Mouse (Mus musculus) stomach, embryonic 15.5 days (tissue): ENCODE measurements around the gene Supv3l1. TPM values are rescaled to one million over a fixed set of nuclear protein-coding genes. Genes with fewer than 3 reads are reported as not detected.
"Not testable (repeated sequence)": the region's sequence is repeated elsewhere in the genome, so short reads cannot be mapped to it uniquely, and the experiment has no call there.

Experiments
- ATAC-seq: fragments of 200-750 bp; cut with Nextera tagmentation; 2 replicates; pipeline ENCODE4 v1.8.0; 2017; ENCODE audit warnings: low read depth, moderate number of reproducible peaks, moderate TSS enrichment; ENCODE audit not compliant: insufficient read depth, low FRiP score
- H3K27ac ChIP-seq: fragments of 300-500 bp; sonication (generic); 2 replicates; pipeline ENCODE4 v1.5.1; 2015; ENCODE audit warnings: mild to moderate bottlenecking, inconsistent platforms
- H3K27me3 ChIP-seq: fragments of 300-500 bp; sonication (generic); replicated peaks from 2 replicates; pipeline ENCODE4 v1.6.1; 2015; ENCODE audit warnings: inconsistent platforms
- H3K36me3 ChIP-seq: fragments of 300-500 bp; sonication (generic); 2 replicates; pipeline ENCODE4 v1.6.1; 2015; ENCODE audit warnings: inconsistent platforms
- H3K4me1 ChIP-seq: fragments of 300-500 bp; sonication (generic); 2 replicates; pipeline ENCODE4 v1.6.1; 2015; ENCODE audit warnings: inconsistent platforms
- H3K4me2 ChIP-seq: fragments of 300-500 bp; sonication (generic); 2 replicates; pipeline ENCODE4 v1.6.1; 2015; ENCODE audit warnings: mild to moderate bottlenecking, inconsistent platforms
- H3K4me3 ChIP-seq: fragments of 300-500 bp; sonication (generic); replicated peaks from 2 replicates; pipeline ENCODE4 v1.5.1; 2015; ENCODE audit warnings: inconsistent platforms
- H3K9ac ChIP-seq: fragments of 300-500 bp; sonication (generic); 2 replicates; pipeline ENCODE4 v1.6.1; 2015; ENCODE audit warnings: inconsistent platforms
- H3K9me3 ChIP-seq: fragments of 300-500 bp; sonication (generic); 2 replicates; pipeline ENCODE4 v1.6.1; 2016; ENCODE audit warnings: inconsistent platforms
- WGBS: fragments of 180-500 bp; shearing (Covaris S2); methylation state at CpG from one replicate; pipeline ENCODE4 v1.1.7; 2015; 5-methylcytosine and 5-hydroxymethylcytosine counted together
- polyA plus RNA-seq: library from polyadenylated mRNA; unstranded; fragments of >200 nt; fragmentation: Nextera tagmentation; extraction: Ambion mirVana; gene quantifications from 2 replicates; pipeline ENCODE4 v1.2.1, GENCODE M21; 2015

Supv3l1 gene
- polyA plus RNA-seq, 1 experiment from 2014 or later = 24.0 TPM

DNA sequence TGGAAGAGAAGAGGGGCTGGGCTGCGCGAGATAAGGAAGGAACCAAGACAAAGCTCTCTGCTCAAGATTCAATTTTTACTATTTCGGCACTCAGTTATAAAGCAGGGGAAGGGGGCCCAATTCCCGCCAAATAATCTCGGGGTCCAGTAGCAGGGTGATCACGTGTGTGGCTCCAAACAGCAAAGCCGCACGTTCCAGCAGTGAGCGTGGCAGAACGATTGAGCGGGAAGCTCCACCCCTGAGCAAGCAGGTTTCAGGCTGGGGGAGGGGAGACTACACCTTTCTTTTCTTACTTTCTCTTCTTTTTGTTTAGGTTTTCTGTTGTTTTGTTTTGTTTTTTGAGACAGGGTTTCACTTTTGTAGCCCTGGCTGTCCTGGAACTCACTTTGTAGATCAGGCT lies 2.5 kb upstream of the Supv3l1 start:
- not testable (repeated sequence) for H3K4me2 ChIP-seq, H3K9ac ChIP-seq, H3K27ac ChIP-seq, ATAC-seq, H3K4me3 ChIP-seq, H3K27me3 ChIP-seq, H3K9me3 ChIP-seq
- Histone ChIP-seq H3K4me1 (peaks cover 15% of the 10 kb centered on the region), H3K36me3 (peaks cover 16% of the 10 kb centered on the region; the same call in 1 of the 2 replicates)
- WGBS = 60% methylated on average over 11 of the region's 11 CpGs

DNA sequence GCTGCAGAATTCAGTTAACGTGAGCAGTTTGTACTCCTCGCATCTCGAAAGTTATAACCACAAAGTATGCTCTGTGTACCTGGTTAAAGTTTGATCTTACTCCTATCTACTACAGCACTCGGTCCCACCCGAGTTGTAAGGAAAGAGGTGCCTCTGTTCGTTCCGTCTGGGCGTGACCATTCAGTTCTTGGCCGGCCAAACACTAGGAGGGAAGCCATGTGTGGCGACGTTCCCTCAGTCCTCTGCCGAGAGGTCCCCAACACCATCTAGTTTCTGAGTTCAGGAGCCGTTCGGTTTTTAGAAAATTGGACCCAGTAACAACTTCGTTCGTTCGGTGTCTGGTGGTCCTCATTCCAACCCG lies 722 bp upstream of the Supv3l1 start:
- 35% methylated on average over 18 of the region's 18 CpGs for WGBS
- no peaks in the 10 kb centered on the region for H3K27me3 ChIP-seq
- H3K36me3 ChIP-seq = peaks cover 19% of the 10 kb centered on the region
- H3K4me3 ChIP-seq = peak overlapping the region; percentile 100
- H3K9ac ChIP-seq = 0 out of 2 replicates have a peak overlapping the region, but pooled peaks have one; percentile 98
- peak overlapping the region; percentile 91 for H3K27ac ChIP-seq
- ATAC-seq = 0 out of 2 replicates have a peak, but pooled peaks have one; percentile 2
- H3K9me3 ChIP-seq = no peaks in the 10 kb centered on the region
- peaks cover 15% of the 10 kb centered on the region for H3K4me1 ChIP-seq
- H3K4me2 ChIP-seq = peak overlapping the region; percentile 84

DNA sequence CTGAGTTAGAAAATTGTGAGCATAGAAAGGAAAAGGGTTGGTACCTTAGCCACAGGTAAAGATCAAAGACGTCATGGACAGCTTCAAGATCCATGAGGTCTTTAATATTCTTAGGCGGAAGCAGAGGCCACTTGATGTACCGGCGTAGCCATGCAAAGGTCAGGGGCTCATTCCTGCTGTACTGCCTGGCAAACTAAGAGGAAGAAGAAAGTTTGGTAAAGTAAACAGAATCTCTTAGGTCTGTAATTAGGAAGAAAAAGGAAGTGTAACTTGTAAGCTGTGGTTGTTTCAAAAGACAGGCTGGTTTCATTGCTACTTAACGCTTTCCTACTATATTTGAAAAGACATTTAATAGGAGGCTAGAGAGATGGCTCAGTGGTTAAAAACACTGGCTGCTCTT lies 19.1 kb downstream of the Supv3l1 start:
- Histone ChIP-seq H3K4me3 (no peak overlapping the region), H3K27me3 (no peaks in the 10 kb centered on the region), H3K4me1 (0 out of 2 replicates have a peak, but pooled peaks cover 5% of the 10 kb centered on the region), H3K9ac (no peak overlapping the region), H3K27ac (no peak overlapping the region), H3K4me2 (no peak overlapping the region), H3K9me3 (no peaks in the 10 kb centered on the region), H3K36me3 (peaks cover 69% of the 10 kb centered on the region)
- WGBS = 84% methylated on average over 5 of the region's 5 CpGs
- ATAC-seq = no peak

DNA sequence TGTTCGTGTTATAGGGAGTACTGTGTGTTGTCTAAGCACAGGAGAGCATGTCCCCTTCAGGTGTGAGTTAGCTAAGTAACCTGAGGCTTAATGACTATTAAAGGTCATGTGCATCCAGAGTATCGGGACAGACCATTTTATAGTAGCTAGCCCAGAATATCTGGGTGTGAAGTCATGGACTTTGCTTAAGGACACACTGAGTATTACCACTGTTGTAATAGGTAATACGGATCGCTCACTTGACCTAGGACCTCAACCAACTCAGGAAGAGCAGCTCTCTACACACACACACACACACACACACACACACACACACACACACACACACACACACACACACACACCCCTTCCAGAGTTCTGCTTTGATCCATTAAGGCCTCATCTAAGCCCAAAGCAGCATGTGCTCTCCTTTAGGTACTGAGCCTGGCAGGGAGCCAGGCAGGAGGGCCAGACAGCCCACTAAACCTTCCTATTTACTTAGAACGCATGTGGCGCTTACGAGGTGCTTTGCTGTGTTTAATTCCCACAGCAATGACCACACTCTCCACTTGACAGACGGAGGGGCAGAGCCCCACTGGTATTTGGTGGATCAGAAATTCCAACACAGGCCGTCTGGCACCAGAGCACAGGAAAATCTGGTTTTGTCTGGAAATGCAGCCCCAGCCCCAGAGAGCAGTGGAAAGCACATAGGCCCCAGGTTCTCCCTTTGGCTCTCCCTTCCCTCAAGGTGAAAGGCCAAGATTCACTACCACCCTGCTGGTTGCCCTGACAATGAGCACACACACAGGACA lies 24.3 kb downstream of the Supv3l1 start:
- H3K36me3 ChIP-seq = peaks cover 23% of the 10 kb centered on the region
- 29% methylated on average over 9 of the region's 9 CpGs for WGBS
- peak; percentile 54; the same call in 1 of the 2 replicates for ATAC-seq
- no peaks in the 10 kb centered on the region for H3K9me3 ChIP-seq
- peak overlapping the region; percentile 49 for H3K27ac ChIP-seq
- H3K4me3 ChIP-seq = no peak overlapping the region
- H3K4me1 ChIP-seq = peaks cover 14% of the 10 kb centered on the region; the same call in 1 of the 2 replicates
- no peak overlapping the region for H3K4me2 ChIP-seq
- no peaks in the 10 kb centered on the region for H3K27me3 ChIP-seq
- no peak overlapping the region for H3K9ac ChIP-seq

DNA sequence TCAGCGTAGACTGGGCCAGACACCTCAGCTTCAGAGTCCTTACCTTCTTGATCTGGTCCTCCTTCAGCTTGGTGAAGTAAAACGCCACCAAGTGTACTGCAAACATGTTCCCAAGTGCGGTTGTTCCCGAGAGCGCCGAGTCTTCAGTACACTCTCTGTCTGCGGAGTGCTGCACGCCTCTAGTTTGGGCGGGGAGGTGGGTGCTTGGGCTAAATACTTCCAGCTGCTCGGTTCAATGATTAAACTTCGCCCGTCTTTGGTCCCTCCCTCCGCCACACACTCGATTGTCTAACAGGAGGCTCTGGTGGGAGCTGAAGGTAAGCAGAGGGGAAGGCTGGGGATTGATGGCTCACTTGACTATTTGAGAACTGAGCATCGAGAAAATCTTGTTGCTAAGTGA lies 27.3 kb downstream of the Supv3l1 start, which contains the start of gene Hkdc1:
TSS of gene Hkdc1 (minus strand) at position 237 of the 400 bp plus-strand sequence.
- WGBS = 48% methylated on average over 15 of the region's 15 CpGs
- Histone ChIP-seq H3K36me3 (no peaks in the 10 kb centered on the region), H3K27ac (peak within 1 kb of the TSS; percentile 61), H3K4me3 (peak within 1 kb of the TSS; percentile 14), H3K27me3 (no peaks in the 10 kb centered on the region), H3K4me2 (peak within 1 kb of the TSS; percentile 33; the same call in 1 of the 2 replicates), H3K9me3 (no peaks in the 10 kb centered on the region), H3K4me1 (peaks cover 14% of the 10 kb centered on the region; the same call in 1 of the 2 replicates), H3K9ac (no peak within 1 kb of the TSS)
- peak; percentile 56; the same call in 1 of the 2 replicates for ATAC-seq

DNA sequence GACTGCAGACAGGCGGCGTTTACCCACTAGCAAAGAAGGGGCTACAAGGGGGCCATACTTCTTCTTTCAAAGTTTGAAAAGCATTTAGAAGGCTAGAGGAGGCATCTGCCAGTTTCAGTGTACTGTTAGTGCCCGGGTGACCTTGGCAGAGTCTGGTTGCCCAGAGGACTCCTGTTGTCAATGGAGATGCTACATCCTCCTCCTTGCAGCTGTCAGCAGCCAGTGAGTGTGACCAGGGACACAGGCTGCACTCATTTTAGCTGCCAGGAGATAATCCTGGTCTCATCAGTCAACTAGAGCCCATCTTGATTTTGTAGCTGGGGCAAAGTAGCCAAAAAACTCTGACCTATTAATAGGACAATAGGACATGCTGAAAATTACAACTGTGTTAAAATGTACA lies 28.4 kb downstream of the Supv3l1 start:
- Histone ChIP-seq H3K27ac (peak overlapping the region; percentile 61), H3K27me3 (no peaks in the 10 kb centered on the region), H3K9ac (no peak overlapping the region), H3K9me3 (no peaks in the 10 kb centered on the region), H3K4me3 (0 out of 2 replicates have a peak overlapping the region, but pooled peaks have one; percentile 2), H3K4me1 (peaks cover 14% of the 10 kb centered on the region; the same call in 1 of the 2 replicates), H3K36me3 (no peaks in the 10 kb centered on the region), H3K4me2 (peak overlapping the region; percentile 33)
- ATAC-seq = no peak
- 68% methylated on average over 3 of the region's 3 CpGs for WGBS

DNA sequence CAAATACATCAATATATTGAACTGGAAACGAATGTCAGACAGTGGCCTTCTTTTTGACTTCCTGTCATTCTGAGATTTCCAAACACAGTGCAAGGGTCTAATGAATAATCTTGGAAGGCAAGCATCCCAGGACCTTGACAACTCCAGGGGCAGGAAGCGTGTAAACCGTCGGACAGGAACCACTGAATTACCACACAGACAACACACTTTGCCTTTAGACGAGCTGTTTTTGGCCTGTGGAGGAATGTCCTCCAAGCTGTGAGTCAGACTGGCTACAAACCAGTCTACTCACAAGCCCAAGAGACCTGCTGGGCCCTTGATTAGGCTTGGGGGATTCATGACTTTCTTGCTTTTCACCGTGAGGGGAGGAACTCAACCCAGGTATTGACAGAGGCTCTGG lies 29.1 kb downstream of the Supv3l1 start:
- no peak overlapping the region for H3K9ac ChIP-seq
- WGBS = 50% methylated on average over 6 of the region's 6 CpGs
- no peak for ATAC-seq
- H3K27me3 ChIP-seq = no peaks in the 10 kb centered on the region
- H3K4me2 ChIP-seq = peak overlapping the region; percentile 33
- peak overlapping the region; percentile 61; the same call in 1 of the 2 replicates for H3K27ac ChIP-seq
- peaks cover 9% of the 10 kb centered on the region; the same call in 1 of the 2 replicates for H3K4me1 ChIP-seq
- 0 out of 2 replicates have a peak overlapping the region, but pooled peaks have one; percentile 2 for H3K4me3 ChIP-seq
- H3K36me3 ChIP-seq = no peaks in the 10 kb centered on the region
- no peaks in the 10 kb centered on the region for H3K9me3 ChIP-seq

DNA sequence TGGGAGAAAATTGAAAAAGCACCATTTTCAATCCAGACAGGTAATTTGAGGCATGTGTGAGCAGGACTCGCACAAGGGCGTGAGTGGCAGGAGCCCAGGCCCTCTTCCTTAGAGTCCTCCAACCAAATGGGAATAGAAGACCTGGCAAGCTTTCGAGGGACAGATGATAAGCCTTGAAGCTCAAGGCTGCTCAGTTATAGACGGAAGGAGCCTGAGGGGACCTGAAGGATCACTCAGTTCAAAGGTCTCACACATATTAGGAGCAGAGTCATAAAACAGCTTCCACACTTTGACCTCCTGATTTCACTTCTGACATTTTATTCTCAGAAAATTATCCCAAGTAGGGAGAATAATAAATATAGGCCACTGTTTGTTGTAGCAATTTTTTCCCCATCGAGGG lies 30.1 kb downstream of the Supv3l1 start:
- 68% methylated on average over 5 of the region's 5 CpGs for WGBS
- no peak overlapping the region for H3K9ac ChIP-seq
- H3K4me1 ChIP-seq = peaks cover 4% of the 10 kb centered on the region; the same call in 1 of the 2 replicates
- no peak overlapping the region for H3K4me2 ChIP-seq
- no peaks in the 10 kb centered on the region for H3K27me3 ChIP-seq
- no peak for ATAC-seq
- no peak overlapping the region for H3K27ac ChIP-seq
- no peaks in the 10 kb centered on the region for H3K36me3 ChIP-seq
- no peak overlapping the region for H3K4me3 ChIP-seq
- H3K9me3 ChIP-seq = no peaks in the 10 kb centered on the region

DNA sequence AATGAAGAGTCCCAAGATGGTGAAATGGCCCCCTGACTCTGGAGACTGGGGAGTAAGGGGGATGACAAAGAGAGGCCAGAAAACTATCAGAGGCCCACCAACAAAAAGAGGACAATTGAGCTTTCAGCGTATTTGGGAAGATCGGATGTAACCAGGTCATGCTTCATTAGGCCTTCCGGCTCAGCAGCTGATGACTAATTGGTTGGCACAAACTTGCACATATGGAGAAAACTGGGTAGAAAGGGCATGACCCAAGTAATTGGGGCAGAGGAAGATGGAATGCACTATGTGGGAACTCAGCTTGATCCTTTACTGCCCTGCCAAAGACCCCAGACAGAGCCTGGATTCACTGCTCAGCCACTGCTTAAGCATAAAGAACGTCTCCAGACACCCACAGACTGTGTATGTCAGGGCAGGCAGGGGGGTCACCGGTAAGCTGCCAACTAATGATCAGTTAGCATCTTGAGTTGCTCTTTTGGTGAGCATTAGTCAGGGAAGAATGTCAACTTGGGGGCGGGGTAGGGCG lies 30.6 kb downstream of the Supv3l1 start:
- H3K27me3 ChIP-seq = no peaks in the 10 kb centered on the region
- 0 out of 2 replicates have a peak, but pooled peaks cover 2% of the 10 kb centered on the region for H3K4me1 ChIP-seq
- H3K36me3 ChIP-seq = no peaks in the 10 kb centered on the region
- H3K4me2 ChIP-seq = no peak overlapping the region
- no peak overlapping the region for H3K4me3 ChIP-seq
- 75% methylated on average over 7 of the region's 7 CpGs for WGBS
- H3K9me3 ChIP-seq = no peaks in the 10 kb centered on the region
- no peak overlapping the region for H3K9ac ChIP-seq
- H3K27ac ChIP-seq = no peak overlapping the region
- ATAC-seq = no peak

DNA sequence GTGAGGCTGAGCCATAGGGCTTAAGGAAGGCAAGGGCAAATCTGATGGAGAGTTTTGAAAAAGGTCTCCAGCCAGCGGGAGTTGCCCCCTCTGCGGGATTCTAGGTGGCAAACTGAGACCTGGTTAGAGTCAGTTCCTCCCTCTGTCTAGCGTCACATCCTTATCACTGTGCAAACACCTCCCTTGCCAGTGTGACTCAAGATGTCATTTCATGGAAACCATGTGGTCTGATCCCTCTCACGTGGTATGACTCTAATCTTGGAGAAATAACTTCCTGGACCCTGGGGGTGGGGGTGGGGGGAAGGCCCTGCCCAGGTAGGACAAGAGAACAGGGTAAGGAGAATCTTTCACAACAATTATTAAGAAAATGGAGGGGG lies 35.9 kb downstream of the Supv3l1 start:
- peak; percentile 79 for ATAC-seq
- no peaks in the 10 kb centered on the region for H3K9me3 ChIP-seq
- no peak overlapping the region for H3K9ac ChIP-seq
- H3K27me3 ChIP-seq = no peaks in the 10 kb centered on the region
- H3K36me3 ChIP-seq = no peaks in the 10 kb centered on the region
- H3K4me2 ChIP-seq = peak overlapping the region; percentile 23
- peak overlapping the region; percentile 93 for H3K27ac ChIP-seq
- WGBS = 19% methylated on average over 4 of the region's 4 CpGs
- H3K4me1 ChIP-seq = peaks cover 10% of the 10 kb centered on the region; the same call in 1 of the 2 replicates
- H3K4me3 ChIP-seq = no peak overlapping the region

DNA sequence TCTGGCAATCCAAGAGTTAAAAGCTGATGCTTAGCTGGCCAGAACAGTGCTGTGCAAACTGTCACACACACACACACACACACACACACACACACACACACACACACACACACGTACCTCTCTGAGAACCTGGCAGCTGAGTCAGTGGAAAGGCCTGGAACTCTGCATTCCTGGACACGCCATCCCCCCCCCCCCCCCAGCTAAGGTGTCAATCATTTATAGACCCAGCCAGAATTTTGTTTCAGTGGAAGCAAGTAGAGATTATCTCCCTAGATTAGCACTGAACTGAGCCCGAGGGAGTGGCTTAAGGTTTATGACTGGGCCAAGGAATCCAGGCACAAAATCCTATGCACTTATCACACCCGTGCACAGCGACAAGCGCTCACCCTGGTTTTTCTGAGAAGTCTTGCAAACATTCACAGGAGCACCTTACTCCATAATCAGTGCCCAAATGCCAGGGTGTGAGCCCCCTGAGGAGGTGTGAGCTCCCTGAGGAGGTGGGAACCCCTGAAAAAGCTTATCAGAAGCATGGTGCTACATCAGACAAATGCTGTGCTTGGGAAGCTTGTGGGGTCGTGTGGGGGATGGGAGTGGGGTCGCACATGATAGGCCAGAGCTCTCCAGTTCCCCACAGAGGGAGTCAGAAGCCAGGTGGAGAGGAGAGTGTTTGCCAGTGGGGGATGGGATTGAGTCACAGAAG lies 36.5 kb downstream of the Supv3l1 start:
- no peak overlapping the region for H3K4me3 ChIP-seq

More for the DNA sequence above, 36.5 kb downstream of the Supv3l1 start:
- Histone ChIP-seq H3K4me1 (peaks cover 10% of the 10 kb centered on the region; the same call in 1 of the 2 replicates), H3K27me3 (no peaks in the 10 kb centered on the region), H3K27ac (peak overlapping the region; percentile 93), H3K36me3 (no peaks in the 10 kb centered on the region), H3K9me3 (no peaks in the 10 kb centered on the region), H3K4me2 (peak overlapping the region; percentile 23), H3K9ac (no peak overlapping the region)
- 5% methylated on average over 8 of the region's 8 CpGs for WGBS
- peak; percentile 77 for ATAC-seq
